Mouse (Mus musculus): ENCODE measurements around the gene Gm20594.

The Gm20594 gene

GRCm38 (mm10) chr6:79817616-79818015, at the start of gene Gm20594:
Gene Gm20594, plus strand, starts transcription at chr6:79817916.
- DNase-seq (ENCODE audit: low read depth, low spot score), result no peak

DNA sequence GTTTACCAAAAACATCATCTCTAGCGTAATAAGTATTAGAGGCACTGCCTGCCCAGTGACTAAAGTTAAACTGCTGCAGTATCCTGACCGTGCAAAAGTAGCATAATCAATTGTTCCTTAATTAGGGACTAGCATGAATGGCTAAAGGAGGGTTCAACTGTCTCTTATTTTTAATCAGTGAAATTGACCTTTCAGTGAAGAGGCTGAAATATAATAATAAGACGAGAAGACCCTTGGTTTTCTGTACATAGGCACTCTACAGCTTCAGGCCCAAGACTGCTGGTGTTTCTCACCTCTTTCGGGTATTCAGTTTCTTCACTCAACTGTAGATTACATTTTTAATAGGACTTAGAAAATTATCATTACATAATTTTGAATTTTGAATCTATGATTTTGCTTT, 398 bp downstream of the Gm20594 start:
- no peak for DNase-seq (ENCODE audit: low read depth, low spot score)

- no peak for DNase-seq (ENCODE audit: low read depth, low spot score)
Observed at GRCm38 (mm10) chr6:79833845-79834244, 16.1 kb downstream of the Gm20594 start.

DNA sequence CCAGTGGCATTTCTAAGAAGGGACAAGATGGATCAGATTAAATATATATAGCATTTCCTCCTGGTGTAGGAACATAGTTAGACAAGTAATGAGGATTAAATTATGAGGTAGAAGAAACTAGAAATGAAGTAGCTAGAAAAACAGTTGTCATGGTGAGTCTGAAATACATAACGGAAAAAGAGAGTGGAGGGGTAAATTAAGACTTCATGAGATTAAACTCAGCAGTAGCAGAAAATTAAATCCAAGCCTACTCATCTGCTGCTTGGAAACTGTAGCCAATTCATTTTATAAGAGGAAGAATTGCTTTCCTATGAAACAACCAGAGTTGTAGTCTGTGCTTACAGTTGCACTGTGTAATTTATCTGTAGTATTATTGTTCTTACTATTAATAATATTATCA, 29.1 kb downstream of the Gm20594 start:
- DNase-seq (ENCODE audit: low read depth, low spot score), result no peak
